ENCODE assay signal across 20 mouse cellular contexts in the genomic region with DNA sequence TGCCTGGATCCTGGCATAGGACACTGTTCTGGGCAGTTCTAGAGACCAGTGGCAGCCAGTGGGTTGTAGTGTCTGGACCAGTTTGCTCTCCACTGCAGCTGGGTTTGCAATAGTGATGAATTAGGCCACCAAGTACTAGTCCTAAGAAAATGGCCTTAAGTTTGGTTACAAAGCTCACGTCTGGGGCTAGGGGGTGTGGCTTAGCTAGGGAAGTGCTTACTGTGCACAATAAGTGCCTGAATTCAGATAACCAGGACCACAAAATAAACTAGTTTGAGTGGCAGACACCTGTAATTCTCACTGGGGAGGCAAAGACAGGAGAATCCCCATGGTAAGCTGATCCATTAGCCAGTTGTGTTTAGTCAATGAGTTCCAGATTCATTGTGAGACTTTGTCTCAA. TPM values are rescaled to one million over a fixed set of nuclear protein-coding genes. Genes with fewer than 3 reads are reported as not detected.
A peak's percentile ranks its signal among the peaks of the same experiment; 100 is the strongest.
DNase-seq lines count a peak whose midpoint lies in the region; ATAC-seq and TF ChIP-seq lines count a peak whose summit lies in the region.
"Had no signal": no experiment of that assay in that cellular context is flagged by ENCODE, and none has a peak within 500 bp of the region (broad histone marks: within the 10 kb centered on the region; RNA-seq: fewer than 3 reads in every experiment).

No protein-coding gene starts in this region.

- H3K4me1 ChIP-seq in heart, embryonic 16.5 days (ENCODE audit: control insufficient read depth, insufficient read depth, low read length) = peaks cover 6% of the 10 kb centered on the region
- peaks cover 10% of the 10 kb centered on the region in 2 experiments; a peak in 3 of 4 replicates for H3K4me1 ChIP-seq in MEL (ENCODE audit: control insufficient read depth in 1 of 2, insufficient read depth in 2 of 2, low read length in 2 of 2)
- H3K4me1 ChIP-seq: hindbrain, embryonic 15.5 days had no signal

- TF ChIP-seq CTCF in MEL (IDR thresholded peaks at IDR 0.05 in 2 of 3, conservative IDR thresholded peaks at IDR 0.05 in 1 of 3; ENCODE audit: control insufficient read depth in 1 of 3, insufficient read depth in 1 of 3, low read depth in 2 of 3, low read length in 3 of 3, poor library complexity in 1 of 3, severe bottlenecking in 1 of 3) = no peak

- 25% methylated on average over 1 of the region's 1 CpGs for WGBS in heart, embryonic 16.5 days

- no peaks in the 10 kb centered on the region for H3K9me3 ChIP-seq in heart, embryonic 16.5 days (replicated peaks; ENCODE audit: control insufficient read depth, low read length)
- no peaks in the 10 kb centered on the region for H3K9me3 ChIP-seq in MEL (replicated peaks; ENCODE audit: insufficient read depth, low read length)
- H3K9me3 ChIP-seq: embryonic facial prominence, embryonic 13.5 days; forebrain, embryonic 15.5 days; heart, embryonic 10.5 days; hindbrain, embryonic 15.5 days; limb, embryonic 15.5 days had no signal

- TF ChIP-seq RAD21 in MEL (IDR thresholded peaks at IDR 0.05; ENCODE audit: low read depth, low read length) = no peak

- 0 out of 2 replicates have a peak, but pooled peaks have one; percentile 17 for ATAC-seq in heart, embryonic 16.5 days (replicated peaks; ENCODE audit: extremely low read depth, insufficient read depth, low FRiP score)
- ATAC-seq in megakaryocyte, adult 5-6 weeks (ENCODE audit: poor library complexity, severe bottlenecking) = peak; percentile 74

- H3K27me3 ChIP-seq in heart, embryonic 16.5 days (ENCODE audit: control insufficient read depth, insufficient read depth, low read length) = no peaks in the 10 kb centered on the region; the same call in 1 of the 2 replicates
- H3K27me3 ChIP-seq in MEL (ENCODE audit: control insufficient read depth in 1 of 2, insufficient read depth in 2 of 2, low read length in 2 of 2) = no peaks in the 10 kb centered on the region
- H3K27me3 ChIP-seq: embryonic facial prominence, embryonic 13.5 days; forebrain, embryonic 15.5 days; hindbrain, embryonic 15.5 days; limb, embryonic 15.5 days had no signal

- no peaks in the 10 kb centered on the region for H3K36me3 ChIP-seq in heart, embryonic 16.5 days (ENCODE audit: control insufficient read depth, insufficient read depth)
- H3K36me3 ChIP-seq in MEL (ENCODE audit: control insufficient read depth in 1 of 2, insufficient read depth in 2 of 2, low read length in 2 of 2) = peaks cover 0 to 5% of the 10 kb centered on the region in 2 experiments; a peak in 2 of 4 replicates
- H3K36me3 ChIP-seq: embryonic facial prominence, embryonic 13.5 days; forebrain, embryonic 15.5 days; heart, embryonic 10.5 days; hindbrain, embryonic 15.5 days; limb, embryonic 15.5 days had no signal

- no peak for TF ChIP-seq POLR2A in MEL (IDR thresholded peaks at IDR 0.05; ENCODE audit: control insufficient read depth in 1 of 2, insufficient read depth in 1 of 2, low read depth in 1 of 2, low read length in 2 of 2, poor library complexity in 1 of 2)

- H3K9ac ChIP-seq in heart, embryonic 16.5 days (ENCODE audit: low read length) = no peak overlapping the region
- no peak overlapping the region for H3K9ac ChIP-seq in MEL (ENCODE audit: control insufficient read depth, low read depth, low read length, poor library complexity, severe bottlenecking)
- H3K9ac ChIP-seq: embryonic facial prominence, embryonic 13.5 days; forebrain, embryonic 15.5 days; hindbrain, embryonic 15.5 days; limb, embryonic 15.5 days had no signal

- intact Hi-C loops in heart, postnatal 10 days (cut with DNase I) = no loop called here

- TF ChIP-seq EP300 in MEL (IDR thresholded peaks at IDR 0.05; ENCODE audit: low read depth in 1 of 2, low read length in 2 of 2) = no peak

- H3K4me2 ChIP-seq in heart, embryonic 16.5 days (ENCODE audit: low read depth, low read length) = no peak overlapping the region
- H3K4me2 ChIP-seq: embryonic facial prominence, embryonic 13.5 days; forebrain, embryonic 15.5 days; hindbrain, embryonic 15.5 days; limb, embryonic 15.5 days had no signal

- DNase-seq in heart, postnatal 10 days = no peak
- peak; percentile 67 for DNase-seq in MEL (ENCODE audit: low read depth, low spot score)
- DNase-seq in thymus, postnatal 14 days = peak; percentile 77
- no peak for DNase-seq in gastrocnemius, adult 8-10 months (ENCODE audit: low spot score in 2 of 2)
- DNase-seq in kidney, adult 9 months = no peak
- no peak for DNase-seq in gastrocnemius, postnatal 10 days
- DNase-seq: cerebellum, adult 9-11 months; gastrocnemius, postnatal 36 days; kidney, adult 11 months; layer of hippocampus, postnatal 36 days; lung, postnatal 14 days; right cerebral cortex, adult 18-20 months had no signal

- H3K79me2 ChIP-seq in MEL (ENCODE audit: control insufficient read depth, insufficient read depth, low read length, poor library complexity) = no peaks in the 10 kb centered on the region

- no peak overlapping the region for H3K4me3 ChIP-seq in heart, embryonic 16.5 days (ENCODE audit: low read length)
- H3K4me3 ChIP-seq in MEL (ENCODE audit: control insufficient read depth in 1 of 2, insufficient read depth in 1 of 2, low read depth in 2 of 2, low read length in 2 of 2) = no peak overlapping the region
- H3K4me3 ChIP-seq: embryonic facial prominence, embryonic 13.5 days; forebrain, embryonic 15.5 days; heart, embryonic 10.5 days; hindbrain, embryonic 15.5 days; limb, embryonic 15.5 days had no signal

- H3K27ac ChIP-seq in heart, embryonic 16.5 days (ENCODE audit: low read length) = no peak overlapping the region
- H3K27ac ChIP-seq in MEL (ENCODE audit: control insufficient read depth, low read depth, low read length) = no peak overlapping the region
- H3K27ac ChIP-seq: embryonic facial prominence, embryonic 13.5 days; forebrain, embryonic 15.5 days; heart, embryonic 10.5 days; hindbrain, embryonic 15.5 days; kidney, postnatal 0 days; limb, embryonic 15.5 days had no signal

TF ChIP-seq in MEL, 35 proteins besides CTCF, POLR2A, EP300 and RAD21:
- no peak for TF ChIP-seq CHD1 (IDR thresholded peaks at IDR 0.05; ENCODE audit: low read depth, low read length)
- TF ChIP-seq MAFK (IDR thresholded peaks at IDR 0.05; ENCODE audit: borderline replicate concordance, low read depth, low read length) = peak; percentile 79
- TF ChIP-seq NRF1 (IDR thresholded peaks at IDR 0.05; ENCODE audit: insufficient read depth, low read depth, low read length, poor library complexity, severe bottlenecking) = no peak

RNA-seq across cellular contexts. Expression of a gene that starts 59.3 kb away (rescaled TPM):
- polyA plus RNA-seq in heart, embryonic 16.5 days (2015; fragmentation: Nextera tagmentation; extraction: Ambion mirVana) = 24.8 and 29.9 TPM in 2 replicates
- 10 to 100 TPM; 29.7 to 35.6 TPM for total RNA-seq in heart, postnatal 10 days (2021)
- total RNA-seq in MEL (2012; rRNA removed) = 28.9 and 29.5 TPM in 2 replicates
- polyA plus RNA-seq in MEL (2012; ENCODE audit: insufficient read depth in 1 of 2, insufficient read length in 2 of 2, low read depth in 1 of 2, low replicate concordance in 2 of 2, missing spikeins in 1 of 2) = 100 to 1,000 TPM in 1 of 2 experiments, 10 to 100 TPM in 1; 43.3 to 118 TPM
- total RNA-seq in megakaryocyte, adult 5-6 weeks (2015) = 36.8 and 38.4 TPM in 2 replicates
- total RNA-seq in megakaryocyte, adult 5-6 weeks (2017) = 39.2 and 40.5 TPM in 2 replicates
- total RNA-seq in gastrocnemius, adult 8-10 months (2022) = 100 to 1,000 TPM; 140 to 155 (median 147) TPM
- 10 to 100 TPM; 71.2 to 75.2 TPM for total RNA-seq in gastrocnemius, postnatal 10 days (2021)

Comparison
In these comparisons a context has a peak if more than half of its experiments do, and no peak if none do; other contexts are left out.
1. DNase-seq: peak in MEL (single experiment) and thymus, postnatal 14 days (single experiment); none in heart, postnatal 10 days (0 of 2), gastrocnemius, adult 8-10 months (0 of 2), kidney, adult 9 months (single experiment) and gastrocnemius, postnatal 10 days (single experiment).